Mouse (Mus musculus): ENCODE measurements around the gene Slc37a2. TPM values are rescaled to one million over a fixed set of nuclear protein-coding genes. Genes with fewer than 3 reads are reported as not detected.

The Slc37a2 gene
- polyA plus RNA-seq, 1 experiment: 44.1 TPM

DNA sequence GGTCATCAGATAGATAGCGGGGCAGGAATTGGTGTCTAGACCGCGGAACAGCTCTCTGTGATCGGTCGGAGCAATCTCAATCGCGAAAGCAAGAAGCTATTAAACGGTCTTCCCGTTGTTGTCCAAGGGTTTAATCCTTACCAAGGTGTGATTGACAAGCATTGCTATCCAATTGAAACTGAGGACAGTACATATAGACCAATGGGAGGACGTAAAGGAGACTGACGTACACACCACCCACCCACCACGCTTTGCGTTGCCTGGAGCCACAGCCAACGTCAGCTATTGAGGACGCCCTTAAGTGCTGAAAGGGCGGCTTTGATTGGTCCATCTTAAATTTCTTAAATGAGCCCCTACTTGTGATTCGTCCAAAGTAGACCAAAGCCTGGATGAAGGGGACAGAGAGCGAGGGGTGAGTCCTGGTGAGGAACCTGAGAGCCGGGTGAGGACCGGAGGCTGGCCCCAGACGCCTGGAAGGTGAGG lies 47.6 kb downstream of the Slc37a2 start, which contains the start of gene Tmem218:
Gene Tmem218 (plus strand): TSS at position 295 of the 483 bp plus-strand sequence.
- Histone ChIP-seq H3K4me3 (ENCODE audit: control insufficient read depth, insufficient read depth, low read length) (peak within 1 kb of the TSS; percentile 92), H3K36me3 (ENCODE audit: control insufficient read depth, insufficient read depth, low read length) (no peaks in the 10 kb centered on the region), H3K27me3 (ENCODE audit: control insufficient read depth, insufficient read depth, low read length) (no peaks in the 10 kb centered on the region), H3K4me1 (replicated peaks; ENCODE audit: control insufficient read depth, insufficient read depth, low read length) (peaks cover 8% of the 10 kb centered on the region; the same call in 1 of the 2 replicates), H3K27ac (ENCODE audit: control insufficient read depth, insufficient read depth, low read length) (peak within 1 kb of the TSS; percentile 61; the same call in 1 of the 2 replicates)
- peak; percentile 91 for DNase-seq
- under 1% methylated on average over 21 of the region's 21 CpGs for WGBS
- TF ChIP-seq POLR2A (IDR thresholded peaks at IDR 0.05; ENCODE audit: control insufficient read depth, extremely low read depth, insufficient read depth, low read length, poor library complexity): no peak
- no peak for TF ChIP-seq CTCF (IDR thresholded peaks at IDR 0.05; ENCODE audit: borderline replicate concordance, control insufficient read depth, extremely low read depth, insufficient read depth, low read length, poor library complexity)

DNA sequence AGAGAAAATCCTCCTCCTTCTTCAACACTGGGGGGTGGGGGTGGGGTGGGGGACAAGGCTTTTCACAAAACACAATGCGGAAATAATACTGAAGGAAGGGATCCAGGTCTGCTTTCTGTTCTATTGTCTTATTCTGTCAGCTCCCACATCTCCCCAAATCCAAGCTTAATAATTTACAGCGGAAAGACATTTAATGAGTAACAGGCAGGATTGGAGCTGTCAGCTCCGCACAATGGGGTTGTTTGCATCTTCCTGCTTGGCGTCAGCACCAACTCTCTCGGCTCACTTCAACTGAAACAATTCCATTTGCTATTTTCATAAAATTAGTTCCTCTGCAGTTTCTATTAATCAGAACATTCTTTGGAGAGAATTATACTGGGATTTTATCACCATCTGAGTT lies 51.7 kb downstream of the Slc37a2 start:
- TF ChIP-seq CTCF (IDR thresholded peaks at IDR 0.05; ENCODE audit: borderline replicate concordance, control insufficient read depth, extremely low read depth, insufficient read depth, low read length, poor library complexity) (no peak), POLR2A (IDR thresholded peaks at IDR 0.05; ENCODE audit: control insufficient read depth, extremely low read depth, insufficient read depth, low read length, poor library complexity) (no peak)
- H3K36me3 ChIP-seq (ENCODE audit: control insufficient read depth, insufficient read depth, low read length): no peaks in the 10 kb centered on the region
- H3K27ac ChIP-seq (ENCODE audit: control insufficient read depth, insufficient read depth, low read length): no peak overlapping the region
- no peak overlapping the region for H3K4me3 ChIP-seq (ENCODE audit: control insufficient read depth, insufficient read depth, low read length)
- peaks cover 5% of the 10 kb centered on the region; the same call in 1 of the 2 replicates for H3K4me1 ChIP-seq (replicated peaks; ENCODE audit: control insufficient read depth, insufficient read depth, low read length)
- H3K27me3 ChIP-seq (ENCODE audit: control insufficient read depth, insufficient read depth, low read length): no peaks in the 10 kb centered on the region
- 91% methylated on average over 5 of the region's 5 CpGs for WGBS
- DNase-seq: no peak

DNA sequence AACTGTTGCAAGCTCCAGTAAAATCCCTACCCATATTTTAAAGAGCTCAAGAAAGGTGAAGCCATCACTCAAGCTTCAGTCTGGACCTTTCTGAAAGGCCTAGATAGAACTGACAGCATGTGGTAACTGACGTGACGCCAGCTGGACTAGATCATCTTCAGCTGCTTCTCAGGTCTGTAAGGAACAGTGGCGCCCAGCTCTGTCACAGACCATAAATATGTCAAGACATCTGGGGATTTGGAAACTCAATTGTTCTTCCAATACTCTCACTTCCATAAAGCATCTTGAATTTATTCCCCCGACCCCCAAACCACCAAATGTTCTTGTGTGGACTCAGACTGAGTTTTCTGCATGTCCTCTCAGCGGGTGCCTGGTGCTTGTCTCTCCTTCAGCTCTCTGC lies 55.1 kb downstream of the Slc37a2 start:
- no peak overlapping the region for H3K4me3 ChIP-seq (ENCODE audit: control insufficient read depth, insufficient read depth, low read length)
- no peak for DNase-seq
- no peak for TF ChIP-seq CTCF (IDR thresholded peaks at IDR 0.05; ENCODE audit: borderline replicate concordance, control insufficient read depth, extremely low read depth, insufficient read depth, low read length, poor library complexity)

DNA sequence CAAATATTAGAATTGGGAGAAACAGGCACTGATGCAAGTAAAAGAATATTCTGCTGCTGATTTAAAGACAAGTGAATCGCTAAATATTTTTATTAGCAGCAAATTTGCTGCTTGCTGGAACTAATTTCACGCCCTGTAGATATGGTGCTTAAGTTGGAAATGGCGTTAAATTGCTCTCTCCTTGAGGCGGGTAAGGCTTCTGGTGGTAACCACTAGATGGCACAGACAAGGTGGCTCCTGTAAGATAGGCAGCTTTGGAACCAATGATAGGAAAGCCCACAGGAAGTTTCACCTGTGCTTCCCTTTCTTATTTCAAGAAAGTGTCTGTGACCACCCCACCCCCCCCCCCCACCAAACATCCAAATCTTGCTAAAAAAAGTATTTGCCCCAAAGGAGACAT lies 58.5 kb downstream of the Slc37a2 start:
- TF ChIP-seq CTCF (IDR thresholded peaks at IDR 0.05; ENCODE audit: borderline replicate concordance, control insufficient read depth, extremely low read depth, insufficient read depth, low read length, poor library complexity) (no peak), POLR2A (IDR thresholded peaks at IDR 0.05; ENCODE audit: control insufficient read depth, extremely low read depth, insufficient read depth, low read length, poor library complexity) (no peak)
- WGBS: 75% methylated on average over 4 of the region's 4 CpGs

More for the DNA sequence above, 55.1 kb downstream of the Slc37a2 start:
- no peak overlapping the region for H3K27ac ChIP-seq (ENCODE audit: control insufficient read depth, insufficient read depth, low read length)
- no peaks in the 10 kb centered on the region for H3K27me3 ChIP-seq (ENCODE audit: control insufficient read depth, insufficient read depth, low read length)
- 91% methylated on average over 5 of the region's 5 CpGs for WGBS
- no peaks in the 10 kb centered on the region for H3K4me1 ChIP-seq (replicated peaks; ENCODE audit: control insufficient read depth, insufficient read depth, low read length)
- H3K36me3 ChIP-seq (ENCODE audit: control insufficient read depth, insufficient read depth, low read length): no peaks in the 10 kb centered on the region

DNA sequence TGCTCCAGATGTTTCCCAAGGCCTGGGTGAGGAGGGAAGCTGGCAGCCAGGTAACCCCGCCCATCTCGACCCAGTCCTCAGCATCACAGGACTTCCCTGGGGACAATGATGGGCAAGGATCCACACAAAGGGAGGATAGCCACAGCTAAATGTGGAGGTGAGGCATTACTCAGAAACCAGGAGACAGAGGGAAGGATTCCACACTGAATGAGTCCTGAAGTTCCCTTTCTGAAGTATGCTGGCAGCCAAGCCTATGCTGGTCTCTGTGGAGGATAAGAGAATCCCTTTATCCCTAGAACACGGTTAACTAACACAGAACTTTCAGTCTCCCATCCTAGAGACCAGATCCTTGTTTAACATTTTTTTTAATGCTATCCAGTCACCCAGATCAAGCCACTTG lies 67.5 kb downstream of the Slc37a2 start:
- Histone ChIP-seq H3K4me3 (ENCODE audit: control insufficient read depth, insufficient read depth, low read length) (no peak overlapping the region), H3K27ac (ENCODE audit: control insufficient read depth, insufficient read depth, low read length) (no peak overlapping the region), H3K4me1 (replicated peaks; ENCODE audit: control insufficient read depth, insufficient read depth, low read length) (peaks cover 3% of the 10 kb centered on the region; the same call in 1 of the 2 replicates), H3K36me3 (ENCODE audit: control insufficient read depth, insufficient read depth, low read length) (no peaks in the 10 kb centered on the region), H3K27me3 (ENCODE audit: control insufficient read depth, insufficient read depth, low read length) (no peaks in the 10 kb centered on the region)
- no peak for DNase-seq
- TF ChIP-seq CTCF (IDR thresholded peaks at IDR 0.05; ENCODE audit: borderline replicate concordance, control insufficient read depth, extremely low read depth, insufficient read depth, low read length, poor library complexity) (no peak), POLR2A (IDR thresholded peaks at IDR 0.05; ENCODE audit: control insufficient read depth, extremely low read depth, insufficient read depth, low read length, poor library complexity) (no peak)
- 95% methylated on average over 3 of the region's 3 CpGs for WGBS

More for the DNA sequence above, 58.5 kb downstream of the Slc37a2 start:
- no peak for DNase-seq
- Histone ChIP-seq H3K36me3 (ENCODE audit: control insufficient read depth, insufficient read depth, low read length) (no peaks in the 10 kb centered on the region), H3K4me3 (ENCODE audit: control insufficient read depth, insufficient read depth, low read length) (no peak overlapping the region), H3K27ac (ENCODE audit: control insufficient read depth, insufficient read depth, low read length) (no peak overlapping the region), H3K27me3 (ENCODE audit: control insufficient read depth, insufficient read depth, low read length) (no peaks in the 10 kb centered on the region), H3K4me1 (replicated peaks; ENCODE audit: control insufficient read depth, insufficient read depth, low read length) (no peaks in the 10 kb centered on the region)

DNA sequence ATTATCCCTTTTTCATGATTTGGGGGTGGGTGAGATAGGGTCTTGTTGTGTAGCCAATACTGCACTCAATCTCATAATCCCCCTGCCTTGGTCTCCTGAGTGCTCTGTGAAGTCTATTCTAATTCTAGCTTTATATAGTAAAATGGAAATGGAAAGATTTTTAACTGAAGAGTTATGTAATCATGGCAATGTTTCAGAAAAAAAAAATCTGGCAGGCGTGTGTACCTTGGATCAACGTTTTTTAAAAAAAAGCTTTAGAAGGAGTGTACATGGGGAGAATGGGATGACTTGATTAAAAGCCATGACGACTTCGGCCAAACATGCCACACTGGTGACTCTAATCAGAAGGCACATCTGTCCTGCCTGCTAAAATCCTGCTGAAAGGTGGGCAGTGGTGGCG lies 68.1 kb downstream of the Slc37a2 start:
- Histone ChIP-seq H3K36me3 (ENCODE audit: control insufficient read depth, insufficient read depth, low read length) (no peaks in the 10 kb centered on the region), H3K4me3 (ENCODE audit: control insufficient read depth, insufficient read depth, low read length) (no peak overlapping the region), H3K27me3 (ENCODE audit: control insufficient read depth, insufficient read depth, low read length) (no peaks in the 10 kb centered on the region), H3K27ac (ENCODE audit: control insufficient read depth, insufficient read depth, low read length) (no peak overlapping the region), H3K4me1 (replicated peaks; ENCODE audit: control insufficient read depth, insufficient read depth, low read length) (peaks cover 5% of the 10 kb centered on the region; the same call in 1 of the 2 replicates)
- TF ChIP-seq POLR2A (IDR thresholded peaks at IDR 0.05; ENCODE audit: control insufficient read depth, extremely low read depth, insufficient read depth, low read length, poor library complexity) (no peak), CTCF (IDR thresholded peaks at IDR 0.05; ENCODE audit: borderline replicate concordance, control insufficient read depth, extremely low read depth, insufficient read depth, low read length, poor library complexity) (no peak)
- WGBS: 87% methylated on average over 5 of the region's 5 CpGs
- DNase-seq: no peak

DNA sequence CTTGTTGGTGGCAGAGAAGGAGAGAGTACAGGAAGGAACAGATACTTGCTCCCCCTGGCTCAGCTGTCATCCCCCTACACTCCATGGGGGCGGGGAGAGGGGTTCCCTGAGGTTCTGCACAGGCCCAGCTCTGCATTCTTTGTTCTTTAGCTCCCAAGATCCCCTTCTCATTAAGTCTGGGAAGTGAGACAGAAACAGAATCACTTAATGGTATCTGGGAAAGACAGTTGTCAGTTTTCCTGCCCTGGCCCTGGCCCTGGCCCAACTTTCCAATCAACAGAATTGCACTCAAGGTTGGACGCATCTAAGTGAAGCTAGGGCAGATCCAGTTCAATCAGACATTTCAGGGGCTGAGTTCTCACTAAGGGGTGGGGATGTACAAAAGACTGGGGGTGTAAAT lies 72.4 kb downstream of the Slc37a2 start:
- Histone ChIP-seq H3K4me1 (replicated peaks; ENCODE audit: control insufficient read depth, insufficient read depth, low read length) (peaks cover 23% of the 10 kb centered on the region), H3K27me3 (ENCODE audit: control insufficient read depth, insufficient read depth, low read length) (no peaks in the 10 kb centered on the region), H3K36me3 (ENCODE audit: control insufficient read depth, insufficient read depth, low read length) (no peaks in the 10 kb centered on the region), H3K4me3 (ENCODE audit: control insufficient read depth, insufficient read depth, low read length) (no peak overlapping the region), H3K27ac (ENCODE audit: control insufficient read depth, insufficient read depth, low read length) (no peak overlapping the region)
- no peak for DNase-seq
- TF ChIP-seq POLR2A (IDR thresholded peaks at IDR 0.05; ENCODE audit: control insufficient read depth, extremely low read depth, insufficient read depth, low read length, poor library complexity): no peak
- TF ChIP-seq CTCF (IDR thresholded peaks at IDR 0.05; ENCODE audit: borderline replicate concordance, control insufficient read depth, extremely low read depth, insufficient read depth, low read length, poor library complexity): no peak
- 72% methylated on average over 2 of the region's 2 CpGs for WGBS

Measured in thymus, adult 2 months (tissue).